Mouse (Mus musculus) heart, embryonic 14.5 days (tissue): ENCODE measurements around the gene Crybb1. TPM values are rescaled to one million over a fixed set of nuclear protein-coding genes. Genes with fewer than 3 reads are reported as not detected.

Source experiments
- ATAC-seq: fragments of 200-750 bp; cut with Nextera tagmentation; 2 replicates; pipeline ENCODE4 v1.8.0; 2017; ENCODE audit warnings: low read depth, moderate TSS enrichment; ENCODE audit not compliant: insufficient number of reproducible peaks, insufficient read depth, low FRiP score
- H3K27ac ChIP-seq, 2 experiments: fragments of 200-500 bp in 1 of 2; fragments of 300-500 bp in 1 of 2; sonication (generic) in 1 of 2; replicated peaks in 1 of 2; 2 replicates each; pipeline ENCODE4 v1.5.1; 2012 to 2014; ENCODE audit warnings: low read depth in 2 of 2, low read length in 2 of 2, control low read depth in 1 of 2, mild to moderate bottlenecking in 1 of 2, mixed read lengths in 1 of 2; ENCODE audit not compliant: control insufficient read depth in 1 of 2, insufficient read depth in 1 of 2
- H3K27me3 ChIP-seq: fragments of 300-500 bp; sonication (generic); 2 replicates; pipeline ENCODE4 v1.6.1; 2014; ENCODE audit warnings: mild to moderate bottlenecking, low read length, control low read depth; ENCODE audit not compliant: control insufficient read depth, insufficient read depth
- H3K36me3 ChIP-seq: fragments of 300-500 bp; sonication (generic); 2 replicates; pipeline ENCODE4 v1.6.1; 2014; ENCODE audit warnings: mild to moderate bottlenecking, control low read depth, low read length, mixed read lengths; ENCODE audit not compliant: control insufficient read depth, insufficient read depth
- H3K4me1 ChIP-seq, 2 experiments: fragments of 200-500 bp in 1 of 2; fragments of 300-500 bp in 1 of 2; sonication (generic) in 1 of 2; 2 replicates each; pipeline ENCODE4 v1.6.1; 2012 to 2014; ENCODE audit warnings: low read length in 2 of 2, control low read depth in 1 of 2, mixed read lengths in 1 of 2; ENCODE audit not compliant: control insufficient read depth in 2 of 2, insufficient read depth in 2 of 2
- H3K4me2 ChIP-seq: fragments of 300-500 bp; sonication (generic); 2 replicates; pipeline ENCODE4 v1.6.1; 2014; ENCODE audit warnings: mild to moderate bottlenecking, low read length
- H3K4me3 ChIP-seq, 2 experiments: fragments of 200-500 bp in 1 of 2; fragments of 300-500 bp in 1 of 2; sonication (generic) in 1 of 2; 2 replicates each; pipeline ENCODE4 v1.5.1; 2012 to 2014; ENCODE audit warnings: low read length in 2 of 2, mild to moderate bottlenecking in 2 of 2, control low read depth in 1 of 2, low read depth in 1 of 2, moderate library complexity in 1 of 2; ENCODE audit not compliant: control insufficient read depth in 1 of 2, insufficient read depth in 1 of 2
- H3K9ac ChIP-seq: fragments of 300-500 bp; sonication (generic); 2 replicates; pipeline ENCODE4 v1.6.1; 2014; ENCODE audit warnings: mild to moderate bottlenecking, low read length
- H3K9me3 ChIP-seq: fragments of 300-500 bp; sonication (generic); 2 replicates; pipeline ENCODE4 v1.6.1; 2016; ENCODE audit warnings: low read length, control low read depth; ENCODE audit not compliant: control insufficient read depth
- WGBS: fragments of 180-500 bp; shearing (Covaris S2); extraction: QIAGEN DNeasy Blood & Tissue Kit; methylation state at CpG from one replicate; pipeline ENCODE4 v1.1.7; 2014; 5-methylcytosine and 5-hydroxymethylcytosine counted together
- polyA plus RNA-seq: library from polyadenylated mRNA; unstranded; fragments of >200 nt; fragmentation: Nextera tagmentation; extraction: Ambion mirVana; gene quantifications from 2 replicates; pipeline ENCODE4 v1.2.1, GENCODE M21; 2014

Gene Crybb1
- polyA plus RNA-seq, 1 experiment from 2014 or later, result 1.0 TPM

GRCm38 (mm10) chr5:112276267-112276873, 20.8 kb downstream of the Crybb1 start, which contains the start of gene Tpst2:
Gene Tpst2, plus strand, starts transcription at chr5:112276691.
- 0 out of 2 replicates have a peak, but pooled peaks cover under 1% of the 10 kb centered on the region for H3K27me3 ChIP-seq
- peak within 1 kb of the TSS; percentile 4 to 80; a peak in 3 of 4 replicates for H3K27ac ChIP-seq
- H3K9me3 ChIP-seq, result no peaks in the 10 kb centered on the region
- H3K4me3 ChIP-seq, result peak within 1 kb of the TSS; percentile 69 to 80
- peak within 1 kb of the TSS; percentile 91 for H3K9ac ChIP-seq
- peak; percentile 98 for ATAC-seq
- no peaks in the 10 kb centered on the region for H3K36me3 ChIP-seq
- H3K4me2 ChIP-seq, result peak within 1 kb of the TSS; percentile 90
- under 1% methylated on average over 61 of the region's 62 CpGs for WGBS
- H3K4me1 ChIP-seq, result peaks cover 12 to 36% of the 10 kb centered on the region in 2 experiments

DNA sequence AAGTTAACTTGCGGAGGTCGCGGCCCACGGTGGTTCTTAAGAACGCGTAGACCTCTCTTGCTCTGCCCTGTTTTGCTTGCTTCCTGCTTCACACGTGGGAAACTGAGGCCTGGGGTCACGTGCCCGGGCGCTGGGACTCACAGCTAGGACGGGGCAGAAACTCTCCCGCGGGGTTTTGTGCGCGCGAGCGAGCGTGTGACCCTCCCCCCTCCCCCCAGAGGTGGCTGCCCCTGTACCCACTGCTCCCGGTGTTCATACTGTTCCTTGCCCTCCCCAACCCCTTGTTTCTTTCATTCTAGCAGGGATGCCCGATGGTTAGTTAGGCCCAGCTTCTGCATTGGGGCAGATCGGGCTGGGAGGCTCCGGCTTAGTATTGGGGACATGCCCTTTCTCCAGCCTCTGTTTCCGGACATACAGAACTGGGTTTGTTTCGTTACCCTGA, 21.3 kb downstream of the Crybb1 start:
- 1% methylated on average over 24 of the region's 24 CpGs for WGBS
- peak overlapping the region; percentile 56 to 80 for H3K4me3 ChIP-seq
- H3K4me1 ChIP-seq, result peaks cover 12 to 40% of the 10 kb centered on the region in 2 experiments
- peak; percentile 9; the same call in 1 of the 2 replicates for ATAC-seq
- no peaks in the 10 kb centered on the region for H3K27me3 ChIP-seq
- no peaks in the 10 kb centered on the region for H3K36me3 ChIP-seq
- no peaks in the 10 kb centered on the region for H3K9me3 ChIP-seq
- peak overlapping the region; percentile 91 for H3K9ac ChIP-seq
- peak overlapping the region; percentile 4 to 80; a peak in 3 of 4 replicates for H3K27ac ChIP-seq
- peak overlapping the region; percentile 90 for H3K4me2 ChIP-seq

DNA sequence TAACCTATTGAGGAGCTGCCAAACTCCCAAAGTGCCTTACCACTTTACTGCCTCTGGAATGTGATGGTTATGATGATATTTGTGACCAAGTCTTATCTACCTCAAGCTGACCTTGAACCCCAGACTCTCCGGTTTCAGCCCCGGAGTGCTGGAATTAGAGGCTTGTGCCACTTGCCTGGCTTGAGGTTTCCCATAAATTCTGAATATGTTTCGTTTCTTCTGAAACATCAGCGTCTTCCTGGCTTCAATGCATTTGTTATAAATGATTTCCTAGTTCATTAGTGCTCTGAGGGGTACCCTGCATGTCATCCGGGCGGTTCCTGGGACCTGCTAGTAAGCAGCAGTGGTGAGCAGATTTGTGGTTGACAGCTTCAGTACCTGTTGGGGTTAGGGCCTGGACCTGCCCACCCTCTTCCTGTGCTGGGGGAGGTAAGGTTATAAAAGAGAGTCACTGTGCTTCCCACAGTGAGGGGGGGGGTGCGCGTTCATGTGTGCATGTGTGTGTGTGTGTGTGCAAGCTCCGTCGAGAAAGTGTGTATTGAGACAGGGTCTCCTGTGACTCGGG, 22.4 kb downstream of the Crybb1 start:
- H3K27ac ChIP-seq, result no peak overlapping the region
- no peaks in the 10 kb centered on the region for H3K36me3 ChIP-seq
- no peak for ATAC-seq
- H3K4me2 ChIP-seq, result peak overlapping the region; percentile 90
- peak overlapping the region; percentile 91; the same call in 1 of the 2 replicates for H3K9ac ChIP-seq
- H3K9me3 ChIP-seq, result no peaks in the 10 kb centered on the region
- peaks cover 12 to 47% of the 10 kb centered on the region in 2 experiments for H3K4me1 ChIP-seq
- 89% methylated on average over 11 of the region's 11 CpGs for WGBS
- peak overlapping the region; percentile 3 to 80; a peak in 3 of 4 replicates for H3K4me3 ChIP-seq
- H3K27me3 ChIP-seq, result no peaks in the 10 kb centered on the region

GRCm38 (mm10) chr5:112279181-112280021, 23.8 kb downstream of the Crybb1 start:
- ATAC-seq, result no peak
- Histone ChIP-seq H3K36me3 (no peaks in the 10 kb centered on the region), H3K27ac (peak overlapping the region in 1 of 2 experiments; percentile 14; a peak in 1 of 4 replicates), H3K9ac (peak overlapping the region; percentile 12; the same call in 1 of the 2 replicates), H3K27me3 (no peaks in the 10 kb centered on the region), H3K4me1 (peaks cover 20 to 58% of the 10 kb centered on the region in 2 experiments), H3K9me3 (no peaks in the 10 kb centered on the region), H3K4me2 (peak overlapping the region; percentile 90), H3K4me3 (no peak overlapping the region)
- WGBS, result 75% methylated on average over 17 of the region's 17 CpGs

DNA sequence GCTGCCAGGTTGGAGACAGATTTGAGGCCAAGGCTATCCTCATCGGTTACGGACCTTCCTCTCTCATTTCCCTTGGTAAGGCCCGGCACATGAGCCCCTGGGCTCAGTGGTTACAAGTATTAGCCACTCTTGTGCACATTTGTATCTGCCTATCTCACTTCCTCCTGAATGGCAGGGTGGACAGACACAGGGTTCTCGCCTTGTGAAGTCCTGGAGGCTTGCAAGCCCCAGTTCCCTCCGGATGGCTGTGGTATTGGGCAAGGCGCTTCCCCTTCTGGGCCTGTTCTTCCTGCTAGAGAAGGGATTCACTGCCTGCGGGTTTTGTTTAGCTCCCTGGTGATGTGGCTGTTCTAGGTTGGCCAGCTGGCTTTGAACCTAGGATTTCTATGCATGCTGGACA, 24.5 kb downstream of the Crybb1 start:
- H3K36me3 ChIP-seq, result no peaks in the 10 kb centered on the region
- H3K27me3 ChIP-seq, result no peaks in the 10 kb centered on the region
- peak overlapping the region; percentile 90; the same call in 1 of the 2 replicates for H3K4me2 ChIP-seq
- H3K27ac ChIP-seq, result no peak overlapping the region; a peak in 1 of 4 replicates
- H3K9ac ChIP-seq, result peak overlapping the region; percentile 12; the same call in 1 of the 2 replicates
- H3K9me3 ChIP-seq, result no peaks in the 10 kb centered on the region
- WGBS, result 81% methylated on average over 7 of the region's 7 CpGs
- H3K4me3 ChIP-seq, result no peak overlapping the region
- ATAC-seq, result no peak
- peaks cover 26 to 65% of the 10 kb centered on the region in 2 experiments for H3K4me1 ChIP-seq

DNA sequence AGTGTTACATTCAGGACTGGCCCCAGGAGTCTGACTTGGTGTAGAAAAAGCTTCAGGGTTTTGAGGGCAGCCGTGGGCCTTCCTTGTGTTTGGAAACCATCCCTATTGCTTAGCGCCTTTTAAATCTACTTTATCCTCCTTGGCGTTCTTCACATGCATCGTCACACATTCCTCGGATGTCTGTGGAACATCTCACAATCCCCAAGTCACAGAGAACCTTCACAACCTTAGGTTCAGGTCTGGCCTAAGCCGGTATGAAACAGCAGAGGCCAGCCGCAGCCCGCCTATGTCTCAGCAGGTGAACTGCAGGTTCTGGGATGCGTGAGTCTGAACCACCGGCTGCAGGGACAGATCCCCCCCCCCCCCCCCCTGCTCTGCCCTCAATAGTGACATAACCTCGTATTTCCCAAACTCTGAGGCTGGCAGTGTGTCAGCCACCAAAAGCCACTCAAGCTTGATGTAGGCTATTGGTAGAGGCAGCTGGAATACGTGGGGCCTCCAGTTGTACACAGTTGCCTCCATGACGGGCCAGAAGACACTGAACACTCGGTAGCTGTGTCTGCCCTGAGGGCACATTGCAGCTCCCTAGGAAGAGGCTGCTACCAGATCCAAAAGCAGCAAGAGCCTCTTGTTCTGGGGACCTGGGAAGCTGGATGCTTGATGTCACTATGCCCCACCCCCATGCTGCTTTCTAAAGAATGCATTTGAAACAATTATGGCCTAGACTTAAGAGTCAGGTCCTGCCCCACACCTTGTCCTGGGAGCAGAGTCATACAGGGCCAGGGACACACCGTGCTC, 25.4 kb downstream of the Crybb1 start:
- 59% methylated on average over 15 of the region's 15 CpGs for WGBS
- Histone ChIP-seq H3K36me3 (no peaks in the 10 kb centered on the region), H3K27ac (peak overlapping the region in 1 of 2 experiments; percentile 73; a peak in 1 of 4 replicates), H3K9me3 (no peaks in the 10 kb centered on the region), H3K9ac (no peak overlapping the region), H3K4me1 (peaks cover 26 to 65% of the 10 kb centered on the region in 2 experiments), H3K4me2 (no peak overlapping the region), H3K4me3 (no peak overlapping the region), H3K27me3 (no peaks in the 10 kb centered on the region)
- no peak for ATAC-seq
